Mouse (Mus musculus) kidney, postnatal 0 days (tissue): Measurements from ENCODE around the gene Hoxc13. TPM values are rescaled to one million over a fixed set of nuclear protein-coding genes. Genes with fewer than 3 reads are reported as not detected.
A peak's percentile ranks its signal among the peaks of the same experiment; 100 is the strongest.

Experiments used
- ATAC-seq: fragments of 200-750 bp; cut with Nextera tagmentation; replicated peaks from 2 replicates; pipeline ENCODE4 v1.8.0; 2017; ENCODE audit warnings: low read depth, moderate number of reproducible peaks, moderate TSS enrichment, moderate library complexity; ENCODE audit not compliant: low FRiP score
- DNase-seq: peaks from one replicate; pipeline ENCODE4 v3.0.0-alpha.2; 2016; ENCODE audit warnings: low spot score
- H3K27ac ChIP-seq: fragments of 300-500 bp; sonication (generic); 2 replicates; pipeline ENCODE4 v1.5.1; 2014; ENCODE audit warnings: mild to moderate bottlenecking
- H3K27me3 ChIP-seq: fragments of 300-500 bp; sonication (generic); 2 replicates; pipeline ENCODE4 v1.6.1; 2014; ENCODE audit warnings: low read length, mixed read lengths; ENCODE audit not compliant: insufficient read depth
- H3K36me3 ChIP-seq: fragments of 300-500 bp; sonication (generic); 2 replicates; pipeline ENCODE4 v1.6.1; 2014; ENCODE audit warnings: low read length, mixed read lengths; ENCODE audit not compliant: insufficient read depth
- H3K4me1 ChIP-seq: fragments of 300-500 bp; sonication (generic); replicated peaks from 2 replicates; pipeline ENCODE4 v1.6.1; 2014; ENCODE audit warnings: antibody characterized with exemption, low read length, mixed read lengths; ENCODE audit not compliant: insufficient read depth
- H3K4me2 ChIP-seq: fragments of 300-500 bp; sonication (generic); 2 replicates; pipeline ENCODE4 v1.6.1; 2014; ENCODE audit warnings: mild to moderate bottlenecking, low read length, moderate library complexity, mixed read lengths
- H3K4me3 ChIP-seq: fragments of 300-500 bp; sonication (generic); replicated peaks from 2 replicates; pipeline ENCODE4 v1.5.1; 2014; ENCODE audit warnings: low read depth, low read length
- H3K9ac ChIP-seq: fragments of 300-500 bp; sonication (generic); 2 replicates; pipeline ENCODE4 v1.6.1; 2014; ENCODE audit warnings: low read depth, low read length
- H3K9me3 ChIP-seq: fragments of 300-500 bp; sonication (generic); replicated peaks from 2 replicates; pipeline ENCODE4 v1.6.1; 2016; ENCODE audit warnings: low read length, inconsistent platforms, mixed read lengths
- CTCF ChIP-seq: IDR thresholded peaks from 2 replicates; pipeline ENCODE4 v1.5.1; 2016; ENCODE audit warnings: antibody characterized with exemption, low read depth, mild to moderate bottlenecking, moderate library complexity
- WGBS: fragments of 180-500 bp; shearing (Covaris S2); extraction: QIAGEN DNeasy Blood & Tissue Kit; methylation state at CpG from one replicate; pipeline ENCODE4 v1.1.7; 2014; 5-methylcytosine and 5-hydroxymethylcytosine counted together
- polyA plus RNA-seq: library from polyadenylated mRNA; unstranded; fragments of >200 nt; fragmentation: Nextera tagmentation; extraction: Ambion mirVana; gene quantifications from 2 replicates; pipeline ENCODE4 v1.2.1, GENCODE M21; 2015

Gene Hoxc13
- polyA plus RNA-seq, 1 experiment from 2014 or later: 0.05 TPM

DNA sequence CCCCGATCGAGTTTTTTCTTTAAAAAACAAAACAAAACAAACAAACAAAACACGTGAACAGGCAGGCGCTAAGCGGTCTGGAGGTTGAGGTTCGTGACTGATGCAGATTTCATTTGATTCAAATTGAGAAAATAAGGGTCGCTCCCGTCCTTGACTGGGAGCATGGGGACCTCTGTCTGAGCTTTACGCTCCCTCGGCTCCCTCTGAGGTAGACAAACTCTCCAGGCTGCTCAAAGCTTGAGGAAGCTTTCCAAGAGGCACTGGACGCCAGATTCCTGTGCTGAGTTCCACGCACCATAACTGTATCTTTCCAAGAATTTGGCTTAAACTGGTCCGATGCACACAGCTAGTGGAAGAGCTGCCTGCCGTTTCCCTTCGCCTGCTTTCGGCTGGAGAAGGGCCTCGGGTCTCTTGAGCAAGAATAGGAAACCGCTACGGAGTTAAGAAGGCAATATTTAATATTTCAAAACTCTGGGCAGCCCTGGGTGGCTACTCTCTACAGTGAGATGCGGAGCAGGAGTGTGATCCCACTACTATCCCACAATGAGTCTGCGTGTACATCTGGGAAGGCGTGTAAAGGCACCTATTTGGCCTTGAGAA lies 10.3 kb upstream of the Hoxc13 start:
- ATAC-seq: no peak

DNA sequence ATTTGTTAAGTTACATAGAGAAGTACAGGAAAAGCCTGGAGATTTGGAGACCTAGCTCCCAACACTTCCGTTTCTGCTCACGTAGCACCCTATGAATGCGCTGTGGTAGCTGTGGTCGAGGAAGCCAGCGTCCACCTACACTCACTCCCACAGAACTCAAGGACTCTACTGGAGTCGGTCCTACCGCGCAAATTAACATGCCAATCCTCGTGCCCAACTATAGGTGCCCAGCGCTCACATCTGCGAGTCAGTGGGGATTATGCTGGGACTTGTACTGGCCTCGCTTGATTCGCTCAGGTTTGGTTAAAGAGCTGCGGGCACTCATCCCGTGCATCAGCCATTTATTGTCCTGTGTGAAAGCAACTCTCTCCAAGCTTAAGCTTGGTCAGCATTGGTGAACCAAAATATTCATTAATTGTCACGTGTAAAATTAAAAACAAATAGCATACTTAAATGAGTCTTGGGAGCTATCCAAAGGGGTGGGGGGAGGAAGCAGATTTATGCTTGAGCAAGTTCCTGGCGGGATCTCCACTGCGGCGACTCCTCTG lies 7.8 kb upstream of the Hoxc13 start:
- Histone ChIP-seq H3K36me3 (no peaks in the 10 kb centered on the region), H3K9ac (no peak overlapping the region), H3K27me3 (peaks cover 89% of the 10 kb centered on the region), H3K4me2 (no peak overlapping the region), H3K4me3 (no peak overlapping the region), H3K9me3 (no peaks in the 10 kb centered on the region), H3K4me1 (no peaks in the 10 kb centered on the region), H3K27ac (no peak overlapping the region)
- no peak for ATAC-seq
- no peak for TF ChIP-seq CTCF
- no peak for DNase-seq
- WGBS: 1% methylated on average over 19 of the region's 19 CpGs

More for the DNA sequence above, 10.3 kb upstream of the Hoxc13 start:
- Histone ChIP-seq H3K4me3 (no peak overlapping the region), H3K27ac (no peak overlapping the region), H3K36me3 (no peaks in the 10 kb centered on the region), H3K9me3 (no peaks in the 10 kb centered on the region), H3K9ac (no peak overlapping the region), H3K27me3 (peaks cover 85% of the 10 kb centered on the region), H3K4me2 (no peak overlapping the region), H3K4me1 (no peaks in the 10 kb centered on the region)
- 1% methylated on average over 22 of the region's 22 CpGs for WGBS
- no peak for DNase-seq
- no peak for TF ChIP-seq CTCF

DNA sequence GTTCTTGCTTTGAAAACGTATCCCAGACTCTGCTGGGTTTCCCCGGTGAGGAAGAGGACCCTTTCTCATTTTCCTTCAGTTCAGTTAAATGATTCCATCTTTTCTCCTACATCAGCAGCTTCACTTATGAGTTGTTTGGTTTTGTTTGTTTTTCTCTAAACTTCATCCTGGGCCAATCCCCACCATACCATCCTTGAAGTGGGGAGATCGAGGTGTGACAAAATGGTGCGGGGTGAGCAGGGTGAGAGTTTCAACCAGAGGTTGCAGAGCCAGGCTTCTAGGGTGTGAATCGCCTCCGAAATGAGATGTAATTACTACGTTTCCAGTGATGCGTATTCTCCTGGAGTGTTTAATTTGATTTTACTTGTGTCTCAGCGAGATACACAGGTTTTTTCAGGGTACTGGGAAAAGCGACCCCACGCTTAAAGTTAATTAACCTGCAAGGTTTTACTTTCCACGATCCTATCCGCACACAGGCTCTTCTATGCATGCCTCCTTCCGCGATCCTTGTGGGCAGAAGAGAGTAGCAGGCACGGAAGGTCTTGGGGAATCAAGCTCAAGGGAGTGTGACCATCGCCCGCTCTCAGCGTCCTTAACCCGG lies 2.8 kb upstream of the Hoxc13 start:
- DNase-seq: no peak
- H3K4me3 ChIP-seq: no peak overlapping the region
- no peak overlapping the region for H3K9ac ChIP-seq
- WGBS: 2% methylated on average over 20 of the region's 20 CpGs
- no peaks in the 10 kb centered on the region for H3K9me3 ChIP-seq
- no peak overlapping the region for H3K4me2 ChIP-seq
- H3K4me1 ChIP-seq: 0 out of 2 replicates have a peak, but pooled peaks cover 6% of the 10 kb centered on the region
- H3K36me3 ChIP-seq: no peaks in the 10 kb centered on the region
- no peak for ATAC-seq
- no peak overlapping the region for H3K27ac ChIP-seq
- H3K27me3 ChIP-seq: peaks cover 91% of the 10 kb centered on the region
- no peak for TF ChIP-seq CTCF

DNA sequence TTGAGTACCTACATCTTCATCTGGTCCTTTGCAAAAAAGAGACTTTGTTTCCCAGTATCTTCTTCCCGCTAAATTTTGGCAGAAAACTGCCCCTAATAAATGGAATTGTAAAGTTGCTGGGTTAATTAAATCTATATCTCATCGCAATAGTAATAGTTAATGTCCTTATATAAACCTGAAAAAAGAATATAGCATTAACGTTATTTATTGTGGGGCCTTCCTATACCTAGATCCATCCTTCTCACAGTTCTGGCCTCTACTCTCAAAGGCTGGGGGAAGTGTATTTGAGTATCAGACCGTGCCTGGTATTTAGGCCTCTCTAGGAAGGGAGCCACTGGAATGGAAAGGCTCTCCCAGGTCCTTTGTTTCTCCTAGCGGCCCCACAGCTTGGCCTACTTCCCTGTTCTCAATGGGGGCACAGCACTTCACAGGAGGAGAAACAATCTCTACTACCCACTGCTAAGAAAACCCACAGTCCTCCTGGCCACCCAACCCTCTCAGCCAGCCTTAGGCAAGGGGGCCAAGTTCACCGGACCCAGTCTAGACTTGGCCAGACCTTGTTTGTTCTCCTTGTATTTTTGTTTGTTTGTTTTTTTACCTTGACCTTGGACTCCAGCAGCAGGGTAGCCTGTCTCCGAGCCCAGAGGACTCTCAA lies 2.2 kb upstream of the Hoxc13 start:
- 0 out of 2 replicates have a peak, but pooled peaks cover 6% of the 10 kb centered on the region for H3K4me1 ChIP-seq
- H3K4me3 ChIP-seq: no peak overlapping the region
- H3K27me3 ChIP-seq: peaks cover 90% of the 10 kb centered on the region
- no peak overlapping the region for H3K9ac ChIP-seq
- WGBS: 3% methylated on average over 7 of the region's 7 CpGs
- no peak overlapping the region for H3K4me2 ChIP-seq
- H3K27ac ChIP-seq: no peak overlapping the region
- H3K36me3 ChIP-seq: no peaks in the 10 kb centered on the region
- TF ChIP-seq CTCF: no peak
- no peak for DNase-seq
- H3K9me3 ChIP-seq: no peaks in the 10 kb centered on the region
- ATAC-seq: no peak

DNA sequence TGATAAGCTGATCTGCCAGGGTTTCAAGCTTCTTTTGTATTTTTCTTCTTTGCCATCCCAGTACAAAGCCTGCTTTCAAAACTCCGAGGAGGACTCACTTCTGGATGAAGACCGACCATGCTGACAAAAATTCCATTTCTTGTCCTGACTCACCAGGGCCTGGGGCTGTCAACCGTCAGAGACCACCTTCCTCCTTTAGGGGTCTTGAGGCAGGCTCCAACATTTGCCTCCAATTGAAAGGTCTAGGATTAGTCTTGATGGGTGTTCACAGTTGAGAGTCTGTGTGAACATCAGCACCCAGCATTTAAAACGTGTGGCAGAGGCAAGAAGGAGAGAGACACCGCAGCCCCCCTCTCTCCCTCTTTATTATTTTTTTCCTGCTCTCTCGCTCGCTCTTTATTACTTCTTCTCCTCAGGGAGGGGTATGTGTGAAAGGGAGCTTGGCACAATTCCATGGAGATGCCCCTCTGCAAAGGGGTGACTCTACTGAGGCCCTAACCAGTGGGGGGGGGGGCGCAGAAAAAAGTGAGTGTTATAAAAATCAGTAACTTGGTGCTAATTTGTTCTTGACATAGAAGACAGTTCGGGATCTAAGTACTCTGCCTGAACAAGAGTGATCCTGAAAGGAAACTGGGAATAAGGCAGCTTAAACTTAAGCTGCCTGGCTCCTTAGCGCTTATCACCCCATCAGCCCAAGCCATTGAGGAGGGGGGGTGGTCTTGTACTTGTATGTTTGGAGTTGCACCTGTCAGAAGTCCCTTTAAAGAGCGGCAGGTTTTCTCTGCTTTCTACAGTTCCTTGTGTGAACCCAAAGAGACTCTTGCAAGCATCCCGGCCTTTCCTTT lies 1.3 kb upstream of the Hoxc13 start:
- H3K36me3 ChIP-seq: no peaks in the 10 kb centered on the region
- 0 out of 2 replicates have a peak, but pooled peaks cover 6% of the 10 kb centered on the region for H3K4me1 ChIP-seq
- H3K27ac ChIP-seq: no peak overlapping the region
- H3K9ac ChIP-seq: no peak overlapping the region
- no peak overlapping the region for H3K4me2 ChIP-seq
- ATAC-seq (no peak), DNase-seq (no peak)
- H3K27me3 ChIP-seq: peaks cover 88% of the 10 kb centered on the region
- H3K9me3 ChIP-seq: no peaks in the 10 kb centered on the region
- TF ChIP-seq CTCF: no peak
- 3% methylated on average over 12 of the region's 12 CpGs for WGBS
- no peak overlapping the region for H3K4me3 ChIP-seq

DNA sequence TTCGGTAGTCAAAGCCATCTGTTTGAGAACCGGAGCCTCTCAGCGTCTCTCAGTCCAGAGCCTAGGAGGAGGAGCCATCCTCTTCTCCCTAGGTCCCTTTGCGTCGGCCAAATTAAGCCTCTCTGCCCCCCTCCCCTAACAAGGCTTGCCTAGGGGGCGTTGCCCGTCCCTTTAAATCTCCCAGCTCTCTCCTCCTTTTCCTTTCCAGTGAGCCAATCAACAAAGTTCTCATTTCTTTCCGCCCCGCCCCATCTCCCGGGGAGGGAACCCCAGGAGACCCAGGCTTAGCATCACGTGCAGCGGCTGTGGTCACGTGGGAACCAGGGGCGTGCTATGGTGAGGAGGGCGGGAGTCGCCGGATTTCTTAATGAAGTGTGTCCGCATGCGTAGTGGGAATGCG lies 284 bp upstream of the Hoxc13 start:
- Histone ChIP-seq H3K9me3 (no peaks in the 10 kb centered on the region), H3K27me3 (peaks cover 88% of the 10 kb centered on the region), H3K4me1 (0 out of 2 replicates have a peak, but pooled peaks cover 6% of the 10 kb centered on the region), H3K9ac (no peak overlapping the region), H3K36me3 (no peaks in the 10 kb centered on the region), H3K27ac (no peak overlapping the region), H3K4me2 (peak overlapping the region; percentile 45), H3K4me3 (peak overlapping the region; percentile 21)
- DNase-seq (peak; percentile 91), ATAC-seq (peak; percentile 83)
- TF ChIP-seq CTCF: peak; percentile 11; the same call in 1 of the 2 replicates
- WGBS: under 1% methylated on average over 20 of the region's 20 CpGs
